Mouse (Mus musculus): ENCODE results near the gene Phyh.

- TF ChIP-seq POLR2A (IDR thresholded peaks at IDR 0.05; ENCODE audit: control insufficient read depth, extremely low read depth, insufficient read depth, low read length, poor library complexity) (no peak), CTCF (IDR thresholded peaks at IDR 0.05; ENCODE audit: borderline replicate concordance, control insufficient read depth, extremely low read depth, insufficient read depth, low read length, poor library complexity) (no peak)
Measured at GRCm38 (mm10) chr2:4913949-4914348, 4.9 kb upstream of the Phyh start.

Measured in thymus, adult 2 months (tissue).